Mouse (Mus musculus) liver (tissue): ENCODE measurements at regions not wholly inside any gene's neighbourhood (a gene's known extent, or its start where the extent isn't known, plus 50 kb on each side); places are given as distances from the start of the nearest gene placed in this dataset.
"Not testable (repeated sequence)": the region's sequence is repeated elsewhere in the genome, so short reads cannot be mapped to it uniquely, and the experiment has no call there.

Source experiments
- DNase-seq: peaks from one replicate; pipeline ENCODE4 v3.0.0-alpha.2; 2020; ENCODE audit warnings: mixed read lengths

GRCm38 (mm10) chr12:112299089-112299488 is 153.1 kb downstream of the Kif26a start:
- no peak for DNase-seq

GRCm38 (mm10) chr12:112299603-112300002 is 153.6 kb downstream of the Kif26a start:
- no peak for DNase-seq

- DNase-seq, result no peak
Measured at GRCm38 (mm10) chr12:112300125-112300524, 154.1 kb downstream of the Kif26a start.

- no peak for DNase-seq
Measured at GRCm38 (mm10) chr12:112301411-112301891, 155.4 kb downstream of the Kif26a start.

- DNase-seq, result no peak
Measured at GRCm38 (mm10) chr12:112301929-112302328, 155.9 kb downstream of the Kif26a start.

- DNase-seq, result no peak
Measured at GRCm38 (mm10) chr12:112306208-112306607, 160.2 kb downstream of the Kif26a start.

GRCm38 (mm10) chr12:112308016-112308415 is 162.0 kb downstream of the Kif26a start:
- no peak for DNase-seq

- not testable (repeated sequence) for DNase-seq
Measured at GRCm38 (mm10) chr12:112309096-112309495, 163.1 kb downstream of the Kif26a start.

- DNase-seq, result no peak
Measured at GRCm38 (mm10) chr12:112309781-112310180, 163.8 kb downstream of the Kif26a start.

- DNase-seq, result no peak
Measured at GRCm38 (mm10) chr12:112310661-112311060, 164.7 kb downstream of the Kif26a start.

GRCm38 (mm10) chr12:112314781-112315180 is 168.8 kb downstream of the Kif26a start:
- no peak for DNase-seq

- no peak for DNase-seq
Measured at GRCm38 (mm10) chr12:112317191-112317590, 171.2 kb downstream of the Kif26a start.

- no peak for DNase-seq
Measured at GRCm38 (mm10) chr12:112318461-112318860, 170.8 kb upstream of the A530016L24Rik start.

- DNase-seq, result no peak
Measured at GRCm38 (mm10) chr12:112322196-112322595, 167.1 kb upstream of the A530016L24Rik start.

- DNase-seq, result no peak
Measured at GRCm38 (mm10) chr12:112327411-112327810, 161.8 kb upstream of the A530016L24Rik start.

- no peak for DNase-seq
Measured at GRCm38 (mm10) chr12:112328809-112329575, 160.3 kb upstream of the A530016L24Rik start.

- no peak for DNase-seq
Measured at GRCm38 (mm10) chr12:112329701-112330301, 159.4 kb upstream of the A530016L24Rik start.

GRCm38 (mm10) chr12:112330557-112330956 is 158.7 kb upstream of the A530016L24Rik start:
- DNase-seq, result no peak

GRCm38 (mm10) chr12:112331061-112331460 is 158.2 kb upstream of the A530016L24Rik start:
- DNase-seq, result no peak

- DNase-seq, result peak; percentile 15
Measured at GRCm38 (mm10) chr12:112333125-112334079, 155.8 kb upstream of the A530016L24Rik start.

- DNase-seq, result no peak
Measured at GRCm38 (mm10) chr12:112334106-112334855, 155.0 kb upstream of the A530016L24Rik start.

GRCm38 (mm10) chr12:112335641-112336040 is 153.6 kb upstream of the A530016L24Rik start:
- no peak for DNase-seq
